Mouse (Mus musculus): Measurements from ENCODE around the gene Car14.
"Not testable (repeated sequence)": the region's sequence is repeated elsewhere in the genome, so short reads cannot be mapped to it uniquely, and the experiment has no call there.

Car14 gene

DNA sequence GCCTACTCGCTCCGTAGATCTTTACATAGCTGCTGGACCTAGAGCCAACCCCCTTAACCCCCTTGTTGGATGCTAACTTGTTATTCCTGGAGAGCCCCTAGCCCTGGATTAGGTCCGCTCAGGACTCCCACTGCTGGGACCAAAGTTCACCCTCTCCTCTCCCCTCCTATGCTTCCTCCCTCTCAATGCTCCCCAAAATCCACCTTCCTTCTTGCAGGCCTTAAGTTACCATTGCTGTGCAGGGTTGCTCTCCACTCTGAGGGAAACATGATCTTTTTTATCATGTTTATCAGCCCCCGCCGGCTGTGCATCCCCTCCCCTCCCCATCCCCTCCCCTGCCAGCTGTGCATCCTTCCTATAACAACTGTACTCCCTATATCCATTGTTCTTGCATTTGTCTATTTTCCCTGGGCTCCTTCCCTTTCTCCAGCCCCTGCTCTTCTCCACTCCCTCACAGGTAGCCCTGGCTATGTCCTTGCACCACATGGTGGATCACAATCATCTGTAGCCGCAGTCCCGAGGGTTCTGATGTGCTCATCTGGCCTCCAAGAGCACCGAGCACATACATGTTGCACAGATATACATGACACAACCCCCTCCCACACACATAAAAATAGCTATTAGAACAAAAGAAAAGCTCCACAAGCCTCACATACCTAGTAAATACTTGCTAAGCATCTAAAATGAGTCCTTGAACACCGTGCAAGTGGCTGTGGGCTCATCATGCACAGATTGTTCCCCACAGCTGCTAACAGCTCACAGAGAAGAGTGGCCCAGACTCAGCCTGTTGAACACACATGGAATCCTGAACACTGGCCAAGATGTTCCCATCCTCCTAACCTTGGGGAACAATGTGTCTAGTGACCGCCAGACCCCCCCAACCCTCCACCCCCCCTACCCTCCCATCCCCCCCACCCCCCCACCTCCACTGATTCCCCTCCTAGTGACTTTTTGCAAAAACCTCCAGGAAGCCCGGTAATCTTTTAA is 12.1 kb downstream of the Car14 start:
- no peak for DNase-seq (ENCODE audit: inconsistent ontology term)

GRCm38 (mm10) chr3:95891211-95892065 is 13.1 kb downstream of the Car14 start, which contains the start of gene BC028528:
Gene BC028528 (minus strand): TSS chr3:95892005.
- no peak for DNase-seq (ENCODE audit: inconsistent ontology term)

DNA sequence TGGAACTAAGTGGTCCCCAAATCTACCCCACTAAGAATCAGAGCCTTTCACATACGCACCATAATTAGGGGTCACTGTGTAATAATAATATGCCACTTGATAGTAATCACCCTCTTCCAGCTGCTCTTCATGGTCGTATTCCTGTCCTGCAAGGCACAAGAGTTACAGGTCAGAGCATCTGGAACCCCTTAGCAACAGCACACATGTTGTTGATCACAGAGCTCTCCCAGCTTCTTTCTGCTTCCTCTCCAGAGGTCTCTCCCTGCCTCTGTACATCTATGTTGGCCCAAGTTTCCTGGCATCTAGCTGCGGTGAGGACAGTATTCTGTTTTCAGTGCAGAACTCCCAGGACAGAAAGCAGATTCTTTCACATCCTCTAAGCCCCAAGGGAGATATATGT is 14.8 kb downstream of the Car14 start:
- DNase-seq (ENCODE audit: inconsistent ontology term) = no peak

GRCm38 (mm10) chr3:95887596-95887995 is 16.9 kb downstream of the Car14 start:
- no peak for DNase-seq (ENCODE audit: inconsistent ontology term)

- no peak for DNase-seq (ENCODE audit: inconsistent ontology term)
Measured at GRCm38 (mm10) chr3:95884400-95884799, 20.1 kb downstream of the Car14 start.

DNA sequence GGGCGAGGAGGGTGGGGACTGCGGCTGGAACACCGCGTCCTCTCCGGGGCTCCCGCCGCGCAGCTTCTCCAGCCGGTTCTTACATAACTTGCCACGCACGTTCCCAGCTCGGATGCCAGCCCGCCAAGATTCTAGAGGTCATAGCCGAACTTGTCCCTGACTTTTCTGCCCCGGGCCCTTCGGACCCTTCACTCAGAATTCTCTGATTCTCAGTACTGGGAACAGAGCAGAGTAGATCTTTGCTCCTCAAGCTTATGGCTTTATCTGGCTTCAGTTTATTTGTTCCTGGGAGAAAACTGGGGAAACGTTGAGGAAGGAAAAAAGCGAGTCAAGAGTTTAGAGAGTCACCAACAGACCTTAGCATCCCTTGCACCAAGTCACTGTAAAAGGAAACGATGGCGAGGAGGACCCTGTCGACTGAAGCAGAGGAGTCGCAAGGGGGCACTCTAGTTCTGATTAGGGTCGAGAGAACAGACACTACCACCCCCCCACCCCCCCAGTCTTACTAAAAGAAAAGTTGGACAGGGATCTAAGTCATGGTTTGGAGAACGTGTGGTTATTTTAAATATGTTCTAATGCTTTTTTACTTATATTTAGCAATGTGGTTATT is 21.6 kb downstream of the Car14 start:
- peak; percentile 84 for DNase-seq (ENCODE audit: inconsistent ontology term)

GRCm38 (mm10) chr3:95881979-95882815 is 22.3 kb downstream of the Car14 start, which contains the start of gene Ciart:
Gene Ciart (minus strand): TSS chr3:95882251.
- peak; percentile 99 for DNase-seq (ENCODE audit: inconsistent ontology term)

- DNase-seq (ENCODE audit: inconsistent ontology term) = no peak
Measured at GRCm38 (mm10) chr3:95879063-95879462, 25.4 kb downstream of the Car14 start.

GRCm38 (mm10) chr3:95872048-95872447 is 32.4 kb downstream of the Car14 start:
- no peak for DNase-seq (ENCODE audit: inconsistent ontology term)

- peak; percentile 78 for DNase-seq (ENCODE audit: inconsistent ontology term)
Measured at GRCm38 (mm10) chr3:95871392-95871867, 33.1 kb downstream of the Car14 start, which contains the start of gene Mrps21. Gene Mrps21 (minus strand): TSS chr3:95871519.

DNA sequence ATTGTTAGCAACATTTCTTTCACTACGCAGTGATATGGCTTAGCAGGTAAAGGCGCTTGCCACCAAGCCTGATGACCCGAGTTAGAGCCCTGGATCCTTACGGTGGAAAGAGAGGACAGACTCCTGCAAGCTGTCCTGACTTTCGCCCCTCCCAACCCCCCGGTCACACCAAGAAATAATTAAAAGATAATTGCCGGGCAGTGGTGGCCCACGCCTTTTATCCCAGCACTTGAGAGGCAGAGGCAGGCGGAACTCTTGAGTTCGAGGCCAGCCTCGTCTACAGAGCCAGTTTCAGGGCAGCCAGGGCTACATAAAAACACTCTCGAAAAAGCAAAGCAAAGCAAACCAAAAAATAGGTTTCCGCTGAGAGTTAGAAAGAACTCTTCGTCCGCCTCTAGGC is 33.5 kb downstream of the Car14 start:
- no peak for DNase-seq (ENCODE audit: inconsistent ontology term)

GRCm38 (mm10) chr3:95867408-95867807 is 37.1 kb downstream of the Car14 start:
- no peak for DNase-seq (ENCODE audit: inconsistent ontology term)

DNA sequence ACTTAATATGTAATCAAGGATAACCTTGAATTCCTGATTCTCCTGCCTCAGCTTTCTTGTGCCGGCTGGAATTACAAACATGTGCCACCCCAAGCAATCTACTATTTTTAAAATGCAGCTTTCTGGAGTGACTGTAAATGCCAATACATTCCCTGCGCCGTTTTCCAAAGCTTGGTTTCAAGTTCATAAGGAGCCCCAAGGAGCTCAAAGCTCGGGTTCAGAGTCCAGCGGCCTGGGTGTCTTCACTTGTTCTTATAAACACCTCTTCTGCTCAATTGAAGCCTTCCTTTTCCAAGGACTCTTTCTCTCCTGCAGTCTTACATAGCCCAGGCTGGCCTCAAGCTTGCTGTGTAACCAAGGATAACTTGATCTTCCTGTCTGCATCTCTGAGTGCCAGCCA is 38.4 kb downstream of the Car14 start:
- no peak for DNase-seq (ENCODE audit: inconsistent ontology term)

DNA sequence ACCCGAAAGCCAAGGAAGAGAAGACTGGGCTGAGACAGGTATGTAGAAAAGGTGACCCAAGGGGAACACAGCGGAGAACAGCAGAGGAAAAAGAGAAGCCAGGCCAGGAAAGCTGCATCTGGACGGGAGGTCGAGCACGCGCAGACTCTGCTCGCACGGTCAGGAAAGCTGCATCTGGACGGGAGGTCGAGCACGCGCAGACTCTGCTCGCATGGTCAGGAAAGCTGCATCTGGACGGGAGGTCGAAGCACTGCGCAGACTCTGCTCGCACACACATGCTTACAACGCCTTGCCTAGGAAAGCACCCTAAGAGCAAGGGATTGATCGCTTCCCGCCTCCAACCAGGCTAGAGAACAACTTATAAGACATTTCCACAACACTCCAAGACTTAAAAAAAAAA is 38.9 kb downstream of the Car14 start:
- no peak for DNase-seq (ENCODE audit: inconsistent ontology term)

GRCm38 (mm10) chr3:95865050-95865449 is 39.4 kb downstream of the Car14 start:
- DNase-seq (ENCODE audit: inconsistent ontology term) = peak; percentile 73

GRCm38 (mm10) chr3:95863578-95863977 is 40.9 kb downstream of the Car14 start:
- no peak for DNase-seq (ENCODE audit: inconsistent ontology term)

GRCm38 (mm10) chr3:95861796-95862195 is 42.7 kb downstream of the Car14 start:
- DNase-seq (ENCODE audit: inconsistent ontology term) = peak; percentile 44

DNA sequence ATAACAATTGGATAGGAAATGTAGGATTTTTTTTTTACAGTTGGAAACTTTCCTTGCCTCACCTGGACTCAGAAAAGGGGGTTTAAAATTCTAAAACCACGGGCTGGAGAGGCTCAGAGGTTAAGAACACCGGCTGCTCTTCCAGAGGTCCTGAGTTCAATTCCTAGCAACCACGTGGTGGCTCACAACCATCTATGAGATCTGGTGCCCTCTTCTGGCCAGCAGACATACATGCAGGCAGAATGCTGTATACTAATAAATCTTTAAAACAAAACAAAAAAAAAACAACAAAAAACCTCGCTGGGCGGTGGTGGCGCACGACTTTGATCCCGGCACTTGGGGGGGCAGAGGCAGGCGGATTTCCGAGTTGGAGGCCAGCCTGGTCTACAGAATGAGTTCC is 43.3 kb downstream of the Car14 start:
- no peak for DNase-seq (ENCODE audit: inconsistent ontology term)

DNA sequence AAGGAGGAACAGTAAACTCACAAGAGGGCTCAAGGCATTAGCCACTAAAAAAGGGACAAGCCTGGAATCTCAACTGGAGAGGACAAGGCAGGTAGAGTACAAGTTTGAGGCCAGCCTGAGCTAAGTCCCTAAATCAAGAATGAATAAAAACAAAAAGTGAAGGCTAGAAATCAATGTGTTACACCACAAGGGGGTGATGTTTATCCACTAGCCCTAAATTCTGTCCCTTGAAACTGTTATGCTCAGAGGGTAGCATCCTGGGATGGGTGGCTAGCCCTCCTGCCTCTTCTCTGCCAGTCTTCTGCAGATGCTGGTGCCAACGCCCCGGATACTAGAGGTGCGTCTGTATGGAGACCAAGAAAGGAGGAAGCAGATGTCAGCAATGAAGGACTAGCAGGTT is 44.2 kb downstream of the Car14 start:
- DNase-seq (ENCODE audit: inconsistent ontology term) = no peak

DNA sequence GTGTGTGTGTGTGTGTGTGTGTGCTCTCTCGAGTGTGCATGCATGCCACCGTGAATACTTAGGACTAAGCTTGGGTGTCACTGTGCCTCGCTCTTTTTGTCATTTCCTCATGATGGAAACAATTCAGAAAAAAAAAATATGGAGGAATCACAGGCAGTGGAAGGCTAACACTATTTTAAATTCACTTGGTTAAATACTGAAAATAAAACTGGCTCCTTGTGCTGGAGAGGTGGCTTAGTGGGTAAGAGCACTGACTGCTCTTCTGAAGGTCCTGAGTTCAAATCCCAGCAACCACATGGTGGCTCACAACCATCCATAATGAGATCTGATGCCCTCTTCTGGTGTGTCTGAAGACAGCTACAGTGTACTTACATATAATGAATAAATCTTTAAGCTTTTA is 46.2 kb downstream of the Car14 start:
- not testable (repeated sequence) for DNase-seq (ENCODE audit: inconsistent ontology term)

- not testable (repeated sequence) for DNase-seq (ENCODE audit: inconsistent ontology term)
Measured at GRCm38 (mm10) chr3:95857050-95857449, 47.4 kb downstream of the Car14 start.
